Mouse (Mus musculus): Measurements from ENCODE around the gene Hibadh.

Gene Hibadh

GRCm38 (mm10) chr6:52567327-52568299 lies 72.6 kb downstream of the Hibadh start:
- DNase-seq (ENCODE audit: low spot score): no peak

GRCm38 (mm10) chr6:52565210-52565609 lies 75.0 kb downstream of the Hibadh start:
- DNase-seq (ENCODE audit: low spot score): no peak

- DNase-seq (ENCODE audit: low spot score): no peak
Observed at GRCm38 (mm10) chr6:52562994-52563393, 77.2 kb downstream of the Hibadh start.

- DNase-seq (ENCODE audit: low spot score): no peak
Observed at GRCm38 (mm10) chr6:52559041-52559440, 81.1 kb downstream of the Hibadh start.

- no peak for DNase-seq (ENCODE audit: low spot score)
Observed at GRCm38 (mm10) chr6:52544376-52544775, 95.8 kb downstream of the Hibadh start.

- no peak for DNase-seq (ENCODE audit: low spot score)
Observed at GRCm38 (mm10) chr6:52542464-52542863, 97.7 kb downstream of the Hibadh start.

GRCm38 (mm10) chr6:52539911-52540310 lies 100.3 kb downstream of the Hibadh start:
- DNase-seq (ENCODE audit: low spot score): no peak

- DNase-seq (ENCODE audit: low spot score): no peak
Observed at GRCm38 (mm10) chr6:52535072-52535704, 105.0 kb downstream of the Hibadh start.

- DNase-seq (ENCODE audit: low spot score): no peak
Observed at GRCm38 (mm10) chr6:52532144-52532492, 108.1 kb downstream of the Hibadh start.

- no peak for DNase-seq (ENCODE audit: low spot score)
Observed at GRCm38 (mm10) chr6:52531366-52532143, 108.6 kb downstream of the Hibadh start.

GRCm38 (mm10) chr6:52530861-52531260 lies 109.3 kb downstream of the Hibadh start:
- no peak for DNase-seq (ENCODE audit: low spot score)

GRCm38 (mm10) chr6:52524226-52524625 lies 116.0 kb downstream of the Hibadh start:
- DNase-seq (ENCODE audit: low spot score): no peak

- no peak for DNase-seq (ENCODE audit: low spot score)
Observed at GRCm38 (mm10) chr6:52518704-52519103, 121.5 kb downstream of the Hibadh start.

- DNase-seq (ENCODE audit: low spot score): no peak
Observed at GRCm38 (mm10) chr6:52517272-52517671, 122.9 kb downstream of the Hibadh start.

GRCm38 (mm10) chr6:52513876-52514405 lies 126.2 kb downstream of the Hibadh start:
- no peak for DNase-seq (ENCODE audit: low spot score)

- DNase-seq (ENCODE audit: low spot score): no peak
Observed at GRCm38 (mm10) chr6:52508789-52509188, 131.4 kb downstream of the Hibadh start.

- no peak for DNase-seq (ENCODE audit: low spot score)
Observed at GRCm38 (mm10) chr6:52507946-52508345, 132.2 kb downstream of the Hibadh start.

GRCm38 (mm10) chr6:52507171-52507570 lies 133.0 kb downstream of the Hibadh start:
- DNase-seq (ENCODE audit: low spot score): no peak

- DNase-seq (ENCODE audit: low spot score): no peak
Observed at GRCm38 (mm10) chr6:52505777-52506755, 134.1 kb downstream of the Hibadh start.

GRCm38 (mm10) chr6:52504676-52505460 lies 135.3 kb downstream of the Hibadh start:
- no peak for DNase-seq (ENCODE audit: low spot score)

Data from ovary, postnatal 10 days (tissue).